Mouse (Mus musculus) lung, embryonic 15.5 days (tissue): ENCODE measurements at regions not wholly inside any gene's neighbourhood (a gene's known extent, or its start where the extent isn't known, plus 50 kb on each side); places are given as distances from the start of the nearest gene placed in this dataset.

Experiments used
- ATAC-seq: fragments of 200-750 bp; cut with Nextera tagmentation; 2 replicates; pipeline ENCODE4 v1.8.0; 2017; ENCODE audit warnings: moderate number of reproducible peaks, borderline replicate concordance; ENCODE audit not compliant: low FRiP score, low TSS enrichment; ENCODE audit errors: extremely low read depth
- H3K27ac ChIP-seq: fragments of 300-500 bp; sonication (generic); 2 replicates; pipeline ENCODE4 v1.5.1; 2015; ENCODE audit warnings: moderate library complexity, mild to moderate bottlenecking, inconsistent platforms
- H3K27me3 ChIP-seq: fragments of 300-500 bp; sonication (generic); 2 replicates; pipeline ENCODE4 v1.6.1; 2015; ENCODE audit warnings: inconsistent platforms
- H3K36me3 ChIP-seq: fragments of 300-500 bp; sonication (generic); 2 replicates; pipeline ENCODE4 v1.6.1; 2015; ENCODE audit warnings: inconsistent platforms
- H3K4me1 ChIP-seq: fragments of 300-500 bp; sonication (generic); 2 replicates; pipeline ENCODE4 v1.6.1; 2015; ENCODE audit warnings: inconsistent platforms
- H3K4me2 ChIP-seq: fragments of 300-500 bp; sonication (generic); 2 replicates; pipeline ENCODE4 v1.6.1; 2015; ENCODE audit warnings: inconsistent platforms, mild to moderate bottlenecking, moderate library complexity
- H3K4me3 ChIP-seq: fragments of 300-500 bp; sonication (generic); 2 replicates; pipeline ENCODE4 v1.5.1; 2015; ENCODE audit warnings: mild to moderate bottlenecking, inconsistent platforms
- H3K9ac ChIP-seq: fragments of 300-500 bp; sonication (generic); 2 replicates; pipeline ENCODE4 v1.6.1; 2015; ENCODE audit warnings: inconsistent platforms
- H3K9me3 ChIP-seq: fragments of 300-500 bp; sonication (generic); 2 replicates; pipeline ENCODE4 v1.6.1; 2016; ENCODE audit warnings: inconsistent platforms
- WGBS: fragments of 180-500 bp; shearing (Covaris S2); methylation state at CpG from one replicate; pipeline ENCODE4 v1.1.7; 2015; 5-methylcytosine and 5-hydroxymethylcytosine counted together

DNA sequence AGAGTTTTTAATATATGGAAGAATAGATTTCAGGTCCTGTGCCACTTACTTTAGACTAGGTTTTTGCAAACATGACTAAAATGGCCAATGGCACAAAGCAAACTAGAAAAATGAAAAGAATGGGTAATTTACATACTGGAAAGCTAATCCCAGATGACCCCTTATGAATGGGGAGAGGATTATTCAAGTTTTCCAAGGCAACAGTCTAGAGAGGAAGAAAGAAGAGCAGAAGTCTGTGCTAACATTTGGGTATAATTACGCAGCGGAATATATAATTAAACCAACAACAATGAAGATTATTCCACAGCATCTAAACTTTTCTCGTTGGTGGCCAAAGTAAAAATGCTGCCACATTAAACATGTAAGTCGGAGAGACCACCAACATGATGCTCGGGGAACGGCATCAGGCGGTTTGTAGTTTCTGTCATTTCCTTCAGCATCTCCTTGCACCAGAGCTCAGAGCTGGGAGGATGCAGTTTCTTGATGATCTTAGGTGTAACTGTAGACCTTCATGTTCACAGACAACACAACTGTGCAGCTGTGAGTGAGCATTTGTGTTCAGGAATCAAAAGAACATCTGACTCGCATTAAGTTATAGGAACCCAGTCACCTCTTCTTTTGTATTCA is 51.2 kb upstream of the Tmtc2 start:
- H3K9me3 ChIP-seq: no peaks in the 10 kb centered on the region
- no peaks in the 10 kb centered on the region for H3K27me3 ChIP-seq
- no peaks in the 10 kb centered on the region for H3K4me1 ChIP-seq
- WGBS: 80% methylated on average over 8 of the region's 8 CpGs
- H3K9ac ChIP-seq: no peak overlapping the region
- H3K36me3 ChIP-seq: no peaks in the 10 kb centered on the region
- H3K4me3 ChIP-seq: no peak overlapping the region
- H3K4me2 ChIP-seq: no peak overlapping the region
- no peak overlapping the region for H3K27ac ChIP-seq
- no peak for ATAC-seq
